Mouse (Mus musculus): ENCODE measurements at regions not wholly inside any gene's neighbourhood (a gene's known extent, or its start where the extent isn't known, plus 50 kb on each side); places are given as distances from the start of the nearest gene placed in this dataset.
"Not testable (repeated sequence)": the region's sequence is repeated elsewhere in the genome, so short reads cannot be mapped to it uniquely, and the experiment has no call there.

DNA sequence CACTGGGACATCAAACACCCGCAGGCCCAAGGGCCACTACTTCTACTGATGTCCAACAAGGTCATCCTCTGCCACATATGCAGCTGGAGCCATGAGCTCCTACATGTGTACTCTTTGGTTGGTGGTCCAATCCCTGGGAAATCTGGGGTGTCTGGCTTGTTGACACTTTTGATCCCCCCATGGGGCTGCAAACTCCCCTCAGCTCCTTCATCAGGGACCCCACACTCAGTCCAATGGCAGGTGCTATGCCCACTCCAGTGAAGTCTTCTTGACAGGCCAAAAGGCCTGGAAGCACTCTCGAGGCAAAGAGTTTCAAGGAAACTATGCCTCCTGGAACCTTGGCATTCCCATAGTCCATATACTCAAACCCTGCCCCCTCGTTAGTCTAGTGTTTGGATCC is 570.8 kb upstream of the Smc2 start:
- no peak overlapping the region for H3K9ac ChIP-seq (replicated peaks; ENCODE audit: low read length)
- ATAC-seq (replicated peaks; ENCODE audit: insufficient number of reproducible peaks, low FRiP score, low TSS enrichment, low read depth) = no peak
- no peaks in the 10 kb centered on the region for H3K27me3 ChIP-seq (ENCODE audit: control insufficient read depth, insufficient read depth, low read length)
- no peak overlapping the region for H3K4me2 ChIP-seq (ENCODE audit: low read depth, low read length)
- no peaks in the 10 kb centered on the region for H3K9me3 ChIP-seq (replicated peaks; ENCODE audit: control insufficient read depth, low read length)
- no peaks in the 10 kb centered on the region for H3K36me3 ChIP-seq (replicated peaks; ENCODE audit: control insufficient read depth, insufficient read depth, low read depth, low read length)
- no peaks in the 10 kb centered on the region for H3K4me1 ChIP-seq (ENCODE audit: control insufficient read depth, insufficient read depth, low read length)
- no peak overlapping the region for H3K4me3 ChIP-seq (ENCODE audit: low read depth, low read length)
- WGBS = 91% methylated on average over 3 of the region's 3 CpGs
- DNase-seq (ENCODE audit: low spot score) = no peak
- H3K27ac ChIP-seq (replicated peaks; ENCODE audit: low read depth, low read length) = no peak overlapping the region

DNA sequence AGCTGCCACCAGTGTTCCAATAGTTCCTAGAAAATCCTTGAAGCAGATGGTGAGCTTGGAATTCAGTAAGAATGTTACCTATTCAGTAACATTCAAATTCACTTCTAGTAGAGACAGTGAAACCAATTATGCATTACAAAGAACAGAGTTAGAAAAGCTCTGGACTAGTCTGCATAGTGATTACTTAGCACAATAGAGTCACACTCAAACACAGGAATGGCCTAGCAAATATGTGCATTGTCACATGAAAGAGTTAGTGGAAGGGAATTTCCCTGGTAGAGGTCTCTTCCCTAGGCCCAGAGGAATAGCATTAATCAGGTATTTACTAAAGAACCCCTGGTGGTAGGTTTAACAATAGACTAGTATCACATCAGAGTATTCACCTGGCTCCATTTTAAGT is 570.3 kb upstream of the Smc2 start:
- H3K4me3 ChIP-seq (ENCODE audit: low read depth, low read length); H3K4me1 ChIP-seq (ENCODE audit: control insufficient read depth, insufficient read depth, low read length); H3K9ac ChIP-seq (replicated peaks; ENCODE audit: low read length); DNase-seq (ENCODE audit: low spot score); H3K36me3 ChIP-seq (replicated peaks; ENCODE audit: control insufficient read depth, insufficient read depth, low read depth, low read length); H3K27ac ChIP-seq (replicated peaks; ENCODE audit: low read depth, low read length); ATAC-seq (replicated peaks; ENCODE audit: insufficient number of reproducible peaks, low FRiP score, low TSS enrichment, low read depth); H3K4me2 ChIP-seq (ENCODE audit: low read depth, low read length); H3K9me3 ChIP-seq (replicated peaks; ENCODE audit: control insufficient read depth, low read length); H3K27me3 ChIP-seq (ENCODE audit: control insufficient read depth, insufficient read depth, low read length): not testable (repeated sequence)

DNA sequence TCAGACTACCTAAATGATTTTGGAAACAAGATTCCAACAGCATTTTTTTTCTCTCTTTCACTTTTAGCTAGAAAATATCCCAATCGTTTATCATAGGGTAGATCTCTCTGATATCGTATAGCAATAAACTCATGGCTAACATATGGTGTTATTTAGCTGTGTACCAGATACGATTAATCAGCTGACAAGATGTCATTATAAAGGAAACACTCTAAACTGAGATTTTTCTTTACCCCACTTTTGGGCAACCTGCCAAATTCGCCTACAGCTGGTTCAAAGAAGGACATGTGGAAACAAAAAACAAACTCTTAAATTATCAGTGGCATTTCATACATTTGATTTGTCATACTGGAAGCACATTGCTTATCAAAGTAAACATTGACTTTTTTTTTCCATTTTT is 553.6 kb upstream of the Smc2 start:
- WGBS = 68% methylated on average over 4 of the region's 4 CpGs
- no peak overlapping the region for H3K4me3 ChIP-seq (ENCODE audit: low read depth, low read length)

DNA sequence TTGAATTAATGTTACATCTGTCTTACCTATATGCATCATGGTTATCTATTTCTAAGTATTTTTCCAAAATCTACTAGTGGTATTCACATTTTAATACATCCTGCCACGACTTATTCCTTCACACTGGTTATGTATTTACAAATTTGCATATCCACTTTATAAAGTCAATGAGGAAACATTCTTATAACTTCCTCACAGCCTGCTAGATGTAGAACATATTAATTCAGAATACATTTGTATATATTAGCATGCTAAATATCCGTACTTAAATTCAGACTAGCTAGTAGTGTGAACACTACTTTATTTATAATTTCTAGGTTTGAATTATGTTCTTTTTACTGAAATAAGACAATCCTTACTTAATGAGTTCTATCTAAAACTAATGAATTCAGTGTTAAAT is 549.8 kb upstream of the Smc2 start:
- 80% methylated on average over 2 of the region's 2 CpGs for WGBS

More for the DNA sequence above, 553.6 kb upstream of the Smc2 start:
- Histone ChIP-seq H3K9me3 (replicated peaks; ENCODE audit: control insufficient read depth, low read length) (no peaks in the 10 kb centered on the region), H3K4me2 (ENCODE audit: low read depth, low read length) (no peak overlapping the region), H3K4me1 (ENCODE audit: control insufficient read depth, insufficient read depth, low read length) (no peaks in the 10 kb centered on the region), H3K27me3 (ENCODE audit: control insufficient read depth, insufficient read depth, low read length) (no peaks in the 10 kb centered on the region), H3K9ac (replicated peaks; ENCODE audit: low read length) (no peak overlapping the region), H3K27ac (replicated peaks; ENCODE audit: low read depth, low read length) (no peak overlapping the region), H3K36me3 (replicated peaks; ENCODE audit: control insufficient read depth, insufficient read depth, low read depth, low read length) (no peaks in the 10 kb centered on the region)
- DNase-seq (ENCODE audit: low spot score) (peak; percentile 51), ATAC-seq (replicated peaks; ENCODE audit: insufficient number of reproducible peaks, low FRiP score, low TSS enrichment, low read depth) (no peak)

DNA sequence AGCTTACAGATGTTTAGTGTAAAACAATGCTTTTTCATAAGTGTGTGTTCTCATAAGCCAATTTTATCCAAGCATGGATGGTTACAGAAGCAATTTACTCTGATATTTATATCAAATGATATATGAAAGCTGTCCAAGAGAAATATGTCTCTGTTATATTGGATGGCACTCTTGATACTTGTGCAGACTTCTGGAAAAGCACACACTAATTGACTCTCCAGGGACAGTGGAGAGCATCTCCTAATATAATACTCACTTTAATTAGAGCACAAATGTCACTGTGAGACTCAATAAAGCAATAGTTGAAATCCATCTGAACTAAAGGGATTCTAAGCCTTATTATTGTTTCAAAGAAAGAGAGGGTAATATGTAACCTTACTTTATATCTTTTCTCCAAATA is 510.8 kb upstream of the Smc2 start:
- no peaks in the 10 kb centered on the region for H3K36me3 ChIP-seq (replicated peaks; ENCODE audit: control insufficient read depth, insufficient read depth, low read depth, low read length)
- ATAC-seq (replicated peaks; ENCODE audit: insufficient number of reproducible peaks, low FRiP score, low TSS enrichment, low read depth) = no peak
- no peak overlapping the region for H3K4me3 ChIP-seq (ENCODE audit: low read depth, low read length)
- DNase-seq (ENCODE audit: low spot score) = no peak
- no peak overlapping the region for H3K4me2 ChIP-seq (ENCODE audit: low read depth, low read length)
- no peak overlapping the region for H3K9ac ChIP-seq (replicated peaks; ENCODE audit: low read length)
- no peaks in the 10 kb centered on the region for H3K4me1 ChIP-seq (ENCODE audit: control insufficient read depth, insufficient read depth, low read length)
- no peaks in the 10 kb centered on the region for H3K9me3 ChIP-seq (replicated peaks; ENCODE audit: control insufficient read depth, low read length)
- H3K27ac ChIP-seq (replicated peaks; ENCODE audit: low read depth, low read length) = no peak overlapping the region
- H3K27me3 ChIP-seq (ENCODE audit: control insufficient read depth, insufficient read depth, low read length) = no peaks in the 10 kb centered on the region

More for the DNA sequence above, 549.8 kb upstream of the Smc2 start:
- no peak overlapping the region for H3K27ac ChIP-seq (replicated peaks; ENCODE audit: low read depth, low read length)
- no peak for ATAC-seq (replicated peaks; ENCODE audit: insufficient number of reproducible peaks, low FRiP score, low TSS enrichment, low read depth)
- H3K4me1 ChIP-seq (ENCODE audit: control insufficient read depth, insufficient read depth, low read length) = no peaks in the 10 kb centered on the region
- no peaks in the 10 kb centered on the region for H3K9me3 ChIP-seq (replicated peaks; ENCODE audit: control insufficient read depth, low read length)
- H3K27me3 ChIP-seq (ENCODE audit: control insufficient read depth, insufficient read depth, low read length) = no peaks in the 10 kb centered on the region
- no peak for DNase-seq (ENCODE audit: low spot score)
- no peak overlapping the region for H3K4me2 ChIP-seq (ENCODE audit: low read depth, low read length)
- H3K36me3 ChIP-seq (replicated peaks; ENCODE audit: control insufficient read depth, insufficient read depth, low read depth, low read length) = no peaks in the 10 kb centered on the region
- no peak overlapping the region for H3K4me3 ChIP-seq (ENCODE audit: low read depth, low read length)
- H3K9ac ChIP-seq (replicated peaks; ENCODE audit: low read length) = no peak overlapping the region

DNA sequence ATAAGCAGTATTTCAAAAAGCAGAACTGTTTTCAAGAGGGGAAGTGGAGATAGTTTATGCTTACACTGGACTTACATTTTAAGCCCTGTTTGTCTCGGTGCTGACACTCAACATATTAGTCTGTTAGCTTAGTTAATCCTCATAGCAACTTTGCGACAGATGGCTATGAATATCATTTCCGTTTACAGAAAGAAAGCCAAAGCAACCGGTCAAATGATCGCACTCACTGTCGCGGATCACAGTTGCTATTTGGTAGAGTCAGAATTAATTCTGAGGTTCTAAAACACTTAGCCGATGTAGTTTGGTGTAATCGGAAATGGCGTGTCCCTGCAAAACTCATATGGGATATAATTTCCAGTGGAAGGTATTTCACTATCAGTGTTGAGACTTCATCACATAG is 469.3 kb upstream of the Smc2 start:
- H3K27ac ChIP-seq (replicated peaks; ENCODE audit: low read depth, low read length) = no peak overlapping the region
- H3K27me3 ChIP-seq (ENCODE audit: control insufficient read depth, insufficient read depth, low read length) = no peaks in the 10 kb centered on the region
- no peak overlapping the region for H3K9ac ChIP-seq (replicated peaks; ENCODE audit: low read length)
- no peak overlapping the region for H3K4me2 ChIP-seq (ENCODE audit: low read depth, low read length)
- no peak for DNase-seq (ENCODE audit: low spot score)
- H3K9me3 ChIP-seq (replicated peaks; ENCODE audit: control insufficient read depth, low read length) = no peaks in the 10 kb centered on the region
- H3K4me3 ChIP-seq (ENCODE audit: low read depth, low read length) = no peak overlapping the region
- H3K36me3 ChIP-seq (replicated peaks; ENCODE audit: control insufficient read depth, insufficient read depth, low read depth, low read length) = no peaks in the 10 kb centered on the region
- no peak for ATAC-seq (replicated peaks; ENCODE audit: insufficient number of reproducible peaks, low FRiP score, low TSS enrichment, low read depth)
- WGBS = 92% methylated on average over 10 of the region's 10 CpGs
- H3K4me1 ChIP-seq (ENCODE audit: control insufficient read depth, insufficient read depth, low read length) = no peaks in the 10 kb centered on the region

DNA sequence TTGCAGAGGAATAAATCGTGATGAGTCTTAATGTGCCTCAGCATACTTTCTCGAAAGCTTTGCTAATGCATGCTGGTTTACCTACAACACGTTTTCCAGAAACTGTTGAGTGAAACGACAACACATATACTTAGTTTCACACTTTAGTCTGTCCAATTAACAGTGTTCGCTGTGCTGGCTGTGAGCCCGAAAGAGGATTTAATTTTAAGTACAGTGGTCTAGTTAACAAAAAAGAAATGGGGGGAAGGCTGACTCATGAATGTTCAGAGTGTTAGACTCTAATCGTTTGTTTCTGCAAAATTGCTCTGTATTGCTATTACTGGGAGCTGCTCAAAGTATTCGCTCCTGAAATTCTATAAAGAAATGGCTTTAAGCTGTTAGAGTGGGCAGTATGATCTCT is 460.1 kb upstream of the Smc2 start:
- ATAC-seq (replicated peaks; ENCODE audit: insufficient number of reproducible peaks, low FRiP score, low TSS enrichment, low read depth) (no peak), DNase-seq (ENCODE audit: low spot score) (no peak)
- H3K4me2 ChIP-seq (ENCODE audit: low read depth, low read length) = no peak overlapping the region
- H3K4me3 ChIP-seq (ENCODE audit: low read depth, low read length) = no peak overlapping the region
- WGBS = 86% methylated on average over 8 of the region's 8 CpGs
- no peaks in the 10 kb centered on the region for H3K36me3 ChIP-seq (replicated peaks; ENCODE audit: control insufficient read depth, insufficient read depth, low read depth, low read length)
- no peak overlapping the region for H3K9ac ChIP-seq (replicated peaks; ENCODE audit: low read length)
- no peaks in the 10 kb centered on the region for H3K27me3 ChIP-seq (ENCODE audit: control insufficient read depth, insufficient read depth, low read length)
- no peaks in the 10 kb centered on the region for H3K9me3 ChIP-seq (replicated peaks; ENCODE audit: control insufficient read depth, low read length)
- H3K4me1 ChIP-seq (ENCODE audit: control insufficient read depth, insufficient read depth, low read length) = no peaks in the 10 kb centered on the region
- H3K27ac ChIP-seq (replicated peaks; ENCODE audit: low read depth, low read length) = no peak overlapping the region

DNA sequence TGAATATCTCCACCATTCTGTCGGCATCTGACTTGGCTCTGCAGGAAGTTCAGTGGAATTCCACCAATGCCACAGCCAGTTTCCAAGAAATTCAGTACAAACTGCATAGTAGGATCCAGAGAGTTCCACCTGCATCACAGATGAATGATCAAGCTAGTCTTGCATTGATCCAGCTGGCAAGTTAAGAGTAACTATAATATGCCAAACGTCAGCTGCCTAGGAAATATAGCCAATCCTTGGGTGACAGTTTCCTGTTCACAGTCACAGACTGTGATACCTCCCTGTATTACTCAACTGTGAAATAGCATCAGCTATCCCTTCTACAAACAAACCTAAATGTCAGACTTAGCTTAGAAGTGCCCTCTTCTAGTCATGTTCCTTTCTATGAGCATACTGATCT is 446.6 kb upstream of the Smc2 start:
- WGBS = 79% methylated on average over 2 of the region's 2 CpGs
- Histone ChIP-seq H3K27me3 (ENCODE audit: control insufficient read depth, insufficient read depth, low read length) (no peaks in the 10 kb centered on the region), H3K4me2 (ENCODE audit: low read depth, low read length) (no peak overlapping the region), H3K9ac (replicated peaks; ENCODE audit: low read length) (no peak overlapping the region), H3K27ac (replicated peaks; ENCODE audit: low read depth, low read length) (no peak overlapping the region), H3K4me1 (ENCODE audit: control insufficient read depth, insufficient read depth, low read length) (no peaks in the 10 kb centered on the region), H3K4me3 (ENCODE audit: low read depth, low read length) (no peak overlapping the region), H3K9me3 (replicated peaks; ENCODE audit: control insufficient read depth, low read length) (no peaks in the 10 kb centered on the region), H3K36me3 (replicated peaks; ENCODE audit: control insufficient read depth, insufficient read depth, low read depth, low read length) (no peaks in the 10 kb centered on the region)
- ATAC-seq (replicated peaks; ENCODE audit: insufficient number of reproducible peaks, low FRiP score, low TSS enrichment, low read depth) (no peak), DNase-seq (ENCODE audit: low spot score) (no peak)
